Mouse (Mus musculus): ENCODE measurements at regions not wholly inside any gene's neighbourhood (a gene's known extent, or its start where the extent isn't known, plus 50 kb on each side); places are given as distances from the start of the nearest gene placed in this dataset.

DNA sequence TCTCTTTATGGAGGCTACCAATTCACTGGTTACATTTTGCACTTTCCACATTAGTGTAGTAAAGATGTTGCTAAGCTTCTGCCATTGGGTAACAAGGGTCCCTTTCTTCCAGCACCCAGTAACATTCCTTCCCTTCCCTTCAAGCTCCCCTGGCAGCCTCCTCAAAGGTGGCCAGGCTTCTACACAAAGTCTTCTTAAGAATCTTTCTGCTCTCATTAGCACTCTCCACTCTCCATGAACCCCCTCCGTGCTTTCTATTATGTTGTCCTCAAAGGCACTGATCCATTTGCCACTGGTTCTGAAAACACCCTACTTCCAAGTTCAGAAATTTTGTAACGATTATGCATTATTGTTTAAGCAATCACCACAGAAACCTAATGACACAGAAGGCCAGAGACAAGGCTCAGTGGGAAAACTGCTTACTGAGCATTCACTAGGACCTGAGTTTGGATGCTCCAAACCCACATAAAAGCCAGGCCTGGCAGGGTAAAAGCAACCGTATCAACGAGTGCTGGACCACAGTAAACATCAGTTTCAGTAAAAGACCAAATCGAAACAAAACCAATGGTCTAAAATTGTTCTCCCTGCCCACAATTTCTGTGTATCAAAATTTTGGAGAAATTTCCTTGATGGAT lies 522.6 kb downstream of the Gja1 start:
- DNase-seq, result no peak

- DNase-seq, result peak; percentile 19
Measured at GRCm38 (mm10) chr10:56900914-56901313, 523.8 kb downstream of the Gja1 start.

DNA sequence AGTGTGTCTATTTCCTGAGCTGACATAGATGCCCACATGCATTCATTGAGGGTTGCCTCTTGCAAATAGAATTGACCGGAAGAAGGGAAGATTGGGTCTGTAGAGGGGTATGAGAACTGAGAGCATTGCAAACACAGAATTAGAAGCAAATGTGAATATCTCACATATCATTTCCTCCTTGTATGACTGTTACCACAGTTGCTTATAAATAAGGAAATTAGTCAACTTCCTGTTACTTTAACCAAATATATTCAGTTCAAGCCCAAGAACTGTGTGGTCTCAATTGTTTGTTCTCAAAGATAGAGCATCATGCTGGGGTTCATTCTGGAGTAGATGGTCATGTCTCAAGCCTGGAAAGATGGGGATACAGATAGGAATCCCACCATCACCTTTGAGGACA lies 535.6 kb downstream of the Gja1 start:
- no peak for DNase-seq

DNA sequence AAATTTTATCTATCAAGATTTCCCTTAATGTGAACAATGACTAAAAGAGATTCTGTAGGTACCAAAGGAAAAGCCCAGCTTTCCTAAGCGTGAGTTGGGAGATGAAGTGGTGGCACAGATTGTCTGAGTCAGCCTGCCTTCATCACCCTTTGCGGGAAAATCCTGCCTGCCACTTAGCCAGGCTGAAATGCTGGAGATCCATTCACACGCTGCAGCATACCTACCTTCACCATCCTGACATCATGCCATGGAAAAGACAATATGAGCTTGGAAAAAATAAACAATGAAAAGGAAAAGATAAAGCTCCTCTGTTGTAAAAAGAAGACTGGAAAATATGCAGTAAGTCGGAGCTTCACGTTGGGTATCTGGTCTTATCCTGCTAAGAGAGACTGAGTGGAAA lies 537.0 kb downstream of the Gja1 start:
- no peak for DNase-seq

- no peak for DNase-seq
Measured at GRCm38 (mm10) chr10:56918412-56918811, 541.3 kb downstream of the Gja1 start.

DNA sequence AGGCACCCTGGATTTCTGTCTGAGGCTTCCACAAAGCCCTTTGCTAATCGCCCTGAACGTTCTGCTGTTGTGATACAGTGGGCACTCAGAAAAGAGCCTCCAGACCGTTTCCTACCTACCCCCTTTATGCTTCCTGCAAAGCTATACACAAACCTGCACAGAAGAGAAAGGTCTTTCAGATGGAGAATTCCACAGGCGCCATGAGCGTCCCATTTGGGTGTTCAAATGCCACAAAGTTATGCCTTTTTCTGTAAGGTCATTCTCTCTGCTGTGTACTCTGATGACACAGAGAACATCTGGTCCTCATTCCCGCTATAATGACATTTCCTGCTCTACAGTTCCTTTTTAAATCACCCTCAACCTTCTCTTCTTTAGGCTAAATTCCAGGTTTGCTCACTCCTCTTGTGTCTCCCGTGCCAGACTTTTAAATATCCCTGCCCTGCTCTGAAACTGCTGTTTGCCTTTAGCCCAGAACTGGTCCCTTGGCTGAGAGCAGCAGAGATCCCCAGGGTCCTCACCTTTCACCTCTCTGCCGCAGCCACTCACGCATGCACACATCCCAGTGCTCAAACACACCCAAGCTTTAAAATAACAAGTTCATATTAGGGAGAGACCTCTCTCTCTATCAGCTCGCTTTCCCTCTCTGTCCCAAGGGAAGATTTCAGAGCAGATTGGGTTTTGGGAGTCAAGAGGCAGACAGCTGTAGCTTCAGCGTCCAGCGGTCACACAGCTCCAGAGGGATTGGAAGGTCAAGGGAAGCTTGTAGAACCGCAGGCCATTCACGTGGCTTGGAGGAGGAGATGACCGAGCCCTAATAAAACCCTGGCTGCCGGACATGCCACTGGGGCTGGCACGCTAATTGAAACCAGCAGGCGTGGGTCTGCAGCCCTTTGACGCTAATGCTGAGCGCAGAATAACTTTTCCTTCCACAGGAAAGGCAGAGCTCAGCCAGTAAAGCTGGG lies 543.9 kb downstream of the Gja1 start:
- DNase-seq, result peak; percentile 9

DNA sequence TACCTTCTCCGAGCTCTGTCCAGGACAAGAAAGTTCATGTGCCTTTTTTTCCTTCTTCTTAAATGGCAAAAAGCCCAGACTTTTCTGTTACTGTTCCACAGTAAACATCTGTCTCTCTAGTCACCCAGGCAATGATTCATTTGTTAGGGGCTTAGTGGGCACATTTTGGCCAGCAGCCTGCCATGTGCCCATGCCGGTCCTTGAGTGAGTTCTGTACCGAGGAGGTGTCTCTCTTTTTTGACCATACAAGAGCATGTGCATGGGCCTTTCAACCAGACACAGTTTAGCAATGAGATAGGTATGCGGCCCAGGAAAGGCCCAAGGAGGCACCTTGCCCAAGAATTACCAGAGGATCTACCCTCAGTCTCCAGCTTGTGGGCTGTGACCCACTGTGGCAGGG lies 551.0 kb upstream of the Hsf2 start:
- DNase-seq, result peak; percentile 16

DNA sequence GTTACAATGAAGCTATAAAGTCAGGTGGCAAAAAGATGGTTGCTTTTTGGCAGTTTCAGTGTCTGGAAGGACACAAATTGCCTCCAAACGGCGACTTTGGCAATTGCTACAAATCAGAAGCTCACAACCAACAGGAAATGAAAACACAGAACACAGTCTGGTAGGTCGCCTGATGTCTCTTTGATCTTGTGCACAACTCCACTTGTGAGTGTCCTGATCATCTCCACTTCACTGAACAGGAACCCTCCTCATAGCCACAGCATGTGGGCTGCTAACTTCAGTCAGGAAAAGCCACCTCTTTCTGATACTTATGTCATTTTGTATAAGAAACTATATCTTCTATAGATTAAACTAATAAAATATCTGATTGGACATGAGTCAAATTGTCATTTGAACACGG lies 544.2 kb upstream of the Hsf2 start:
- DNase-seq, result no peak

GRCm38 (mm10) chr10:56944434-56945145 lies 541.6 kb upstream of the Hsf2 start:
- DNase-seq, result peak; percentile 8

GRCm38 (mm10) chr10:56956728-56957127 lies 529.5 kb upstream of the Hsf2 start:
- DNase-seq, result peak; percentile 65

GRCm38 (mm10) chr10:56962096-56962807 lies 523.9 kb upstream of the Hsf2 start:
- DNase-seq, result no peak

DNA sequence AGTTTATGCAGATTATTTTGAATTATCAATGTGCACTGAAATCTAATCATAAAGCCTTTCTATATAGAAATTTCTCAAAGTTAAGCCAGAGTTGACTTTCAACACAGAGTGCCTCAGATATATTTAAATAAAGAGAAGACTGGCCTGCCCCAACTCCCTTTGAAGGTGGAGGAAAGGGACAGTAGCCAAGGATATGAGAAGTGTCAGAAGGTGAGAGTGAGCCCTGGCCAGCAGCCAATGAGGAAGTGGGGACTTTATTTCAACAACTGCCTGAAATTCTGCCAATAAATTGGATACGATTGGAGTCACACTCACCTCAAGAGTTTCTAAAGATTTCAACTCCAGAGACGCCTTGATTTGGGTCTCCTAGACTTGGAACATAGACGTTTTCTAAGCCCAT lies 523.0 kb upstream of the Hsf2 start:
- peak; percentile 79 for DNase-seq

GRCm38 (mm10) chr10:56968913-56969312 lies 517.3 kb upstream of the Hsf2 start:
- no peak for DNase-seq

DNA sequence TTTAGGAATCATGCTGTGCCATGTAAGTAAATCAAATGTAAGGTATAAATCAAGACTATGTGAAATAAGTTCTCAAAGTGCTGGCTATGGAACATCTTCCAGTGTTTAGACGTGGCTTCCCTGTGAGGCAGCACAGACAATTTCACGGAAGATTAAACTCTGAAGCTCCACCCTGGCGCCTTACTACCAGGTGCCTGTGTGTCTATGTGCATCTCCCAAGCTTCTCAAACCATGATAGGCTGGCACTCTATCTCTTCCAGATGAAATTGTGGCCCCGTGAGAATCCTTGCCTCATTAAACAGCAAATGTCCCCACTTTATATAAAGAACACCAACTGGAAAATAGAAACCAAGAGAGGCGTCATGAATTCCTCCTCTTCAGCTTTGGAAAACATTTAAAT lies 511.4 kb upstream of the Hsf2 start:
- no peak for DNase-seq

DNA sequence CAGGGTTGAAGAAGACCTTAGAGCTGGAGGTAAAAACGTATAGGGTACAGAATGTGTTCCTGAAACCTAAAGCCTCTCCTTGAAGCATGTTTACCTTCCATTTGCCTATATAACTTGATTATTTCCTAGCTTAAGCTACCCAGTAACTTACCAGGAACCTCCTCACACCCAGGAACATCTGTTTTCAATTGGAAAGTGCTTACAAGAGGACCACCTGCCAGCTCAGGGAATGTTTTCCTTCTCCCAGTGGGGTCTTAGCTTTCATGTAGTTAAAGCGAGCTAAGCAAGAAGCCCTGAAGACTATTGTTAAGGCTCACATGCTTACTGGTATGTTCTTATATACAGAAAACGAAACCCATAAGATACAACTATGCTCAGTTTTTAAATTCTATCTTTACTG lies 506.6 kb upstream of the Hsf2 start:
- DNase-seq, result no peak

DNA sequence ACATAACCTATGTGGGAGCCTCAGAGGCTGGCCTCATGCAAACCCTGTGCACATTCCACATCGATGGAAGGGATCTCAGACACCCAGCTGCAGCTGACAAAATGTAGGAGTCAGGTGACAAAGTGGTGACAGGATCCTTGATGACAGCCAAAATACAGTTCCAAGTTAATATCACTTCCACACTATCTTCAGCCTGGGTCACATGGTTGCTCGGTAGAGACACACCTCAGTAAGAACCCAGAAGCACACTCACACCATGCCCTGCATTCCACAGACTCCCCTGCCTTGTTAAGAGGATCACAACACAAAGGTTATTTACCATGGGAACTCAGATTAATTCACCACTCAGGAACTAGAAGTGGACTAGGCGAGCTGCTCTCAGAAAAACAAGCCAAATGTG lies 505.4 kb upstream of the Hsf2 start:
- DNase-seq, result peak; percentile 73

- no peak for DNase-seq
Measured at GRCm38 (mm10) chr10:56982526-56983190, 503.5 kb upstream of the Hsf2 start.

DNA sequence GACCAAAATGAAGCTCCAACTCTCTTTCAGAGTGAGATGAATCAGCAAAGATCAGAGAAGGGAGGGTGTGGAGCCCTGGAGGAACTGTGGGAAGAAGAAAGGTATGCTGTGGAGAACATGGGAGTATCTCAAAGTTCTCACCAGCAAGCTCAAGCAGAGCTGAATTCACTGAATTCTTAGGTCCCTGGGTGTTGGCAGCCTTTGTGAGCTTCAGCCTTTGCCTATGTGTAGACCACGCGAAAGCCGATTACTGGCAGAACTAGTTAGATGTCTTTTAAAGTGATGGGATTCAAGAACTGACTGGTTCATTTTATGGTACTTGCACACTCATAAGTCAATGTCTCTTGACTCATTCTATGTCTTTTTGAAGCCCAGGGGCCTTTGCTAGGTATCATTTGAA lies 491.2 kb upstream of the Hsf2 start:
- no peak for DNase-seq

GRCm38 (mm10) chr10:57000892-57001722 lies 485.1 kb upstream of the Hsf2 start:
- peak; percentile 75 for DNase-seq

DNA sequence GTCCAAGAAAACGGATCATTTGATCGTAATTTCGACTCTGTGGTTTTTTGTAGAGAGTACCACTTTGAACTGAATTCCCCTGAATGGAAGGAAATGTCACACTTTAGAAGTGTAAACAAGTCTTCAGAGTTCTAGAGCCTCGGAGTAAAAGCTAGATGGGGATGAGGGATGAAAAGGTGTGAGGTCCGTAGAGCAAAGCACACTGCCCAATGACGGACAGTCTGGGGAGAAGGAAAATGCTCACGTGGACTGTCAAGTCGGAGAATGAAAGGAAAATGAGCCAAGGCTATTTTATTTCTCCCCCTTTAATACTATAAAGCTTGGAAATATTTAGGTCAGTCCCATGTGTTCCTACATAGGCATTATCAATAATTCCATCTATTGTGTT lies 484.5 kb upstream of the Hsf2 start:
- no peak for DNase-seq

DNA sequence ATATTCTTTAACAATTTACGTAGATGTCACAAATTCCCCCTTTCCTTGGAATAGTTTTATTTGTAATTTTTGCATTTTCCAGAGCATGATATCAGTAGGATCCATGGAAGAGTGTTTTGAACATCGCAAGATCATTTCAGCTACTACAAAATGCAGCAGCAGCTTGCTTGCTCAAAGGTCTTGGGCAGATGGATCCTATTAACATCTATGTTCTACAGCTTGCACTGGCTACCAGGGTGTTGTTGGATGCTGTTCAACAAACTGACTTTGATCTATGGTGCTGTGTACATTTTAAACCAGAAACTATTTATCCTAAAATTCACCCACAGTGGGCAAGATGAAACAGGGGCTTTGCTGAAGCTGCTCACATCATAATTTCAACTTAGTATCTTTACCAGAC lies 448.5 kb upstream of the Hsf2 start:
- DNase-seq, result no peak

- DNase-seq, result no peak
Measured at GRCm38 (mm10) chr10:57040201-57040600, 446.0 kb upstream of the Hsf2 start.

Measured in lung, postnatal 36 days (tissue).